Mouse (Mus musculus) retina, embryonic 14.5 days (tissue): ENCODE measurements around the gene Ikzf3.

Experiments used
- DNase-seq: peaks from one replicate; pipeline ENCODE4 v3.0.0-alpha.2; 2015; ENCODE audit warnings: low spot score

Gene Ikzf3

GRCm38 (mm10) chr11:98512881-98513280 lies 33.0 kb downstream of the Ikzf3 start:
- no peak for DNase-seq

- DNase-seq: no peak
Measured at GRCm38 (mm10) chr11:98510125-98510524, 35.7 kb downstream of the Ikzf3 start.

- no peak for DNase-seq
Measured at GRCm38 (mm10) chr11:98509434-98509833, 36.4 kb downstream of the Ikzf3 start.

GRCm38 (mm10) chr11:98504926-98505325 lies 40.9 kb downstream of the Ikzf3 start:
- no peak for DNase-seq

- DNase-seq: peak; percentile 86
Measured at GRCm38 (mm10) chr11:98497388-98498288, 48.2 kb downstream of the Ikzf3 start.

GRCm38 (mm10) chr11:98495176-98495719 lies 50.6 kb downstream of the Ikzf3 start:
- no peak for DNase-seq

GRCm38 (mm10) chr11:98493394-98493793 lies 52.4 kb downstream of the Ikzf3 start:
- DNase-seq: no peak

- peak; percentile 55 for DNase-seq
Measured at GRCm38 (mm10) chr11:98492959-98493358, 52.9 kb downstream of the Ikzf3 start.

GRCm38 (mm10) chr11:98491571-98491970 lies 54.3 kb downstream of the Ikzf3 start:
- DNase-seq: no peak

- DNase-seq: peak; percentile 75
Measured at GRCm38 (mm10) chr11:98488540-98489234, 57.1 kb downstream of the Ikzf3 start.

- DNase-seq: no peak
Measured at GRCm38 (mm10) chr11:98487526-98488040, 58.2 kb downstream of the Ikzf3 start.

GRCm38 (mm10) chr11:98485749-98486148 lies 60.1 kb downstream of the Ikzf3 start:
- DNase-seq: no peak

GRCm38 (mm10) chr11:98482067-98482466 lies 63.8 kb downstream of the Ikzf3 start:
- no peak for DNase-seq

GRCm38 (mm10) chr11:98481231-98481630 lies 64.6 kb downstream of the Ikzf3 start:
- no peak for DNase-seq

GRCm38 (mm10) chr11:98479940-98480497 lies 65.8 kb downstream of the Ikzf3 start:
- no peak for DNase-seq

- no peak for DNase-seq
Measured at GRCm38 (mm10) chr11:98479026-98479939, 66.5 kb downstream of the Ikzf3 start.

- DNase-seq: no peak
Measured at GRCm38 (mm10) chr11:98477011-98477701, 68.7 kb downstream of the Ikzf3 start.

- no peak for DNase-seq
Measured at GRCm38 (mm10) chr11:98476434-98476807, 69.4 kb downstream of the Ikzf3 start.

GRCm38 (mm10) chr11:98475630-98476433 lies 70.0 kb downstream of the Ikzf3 start:
- DNase-seq: no peak

GRCm38 (mm10) chr11:98474967-98475366 lies 70.9 kb downstream of the Ikzf3 start:
- DNase-seq: no peak
